Mouse (Mus musculus) cortical plate, adult 2 months (tissue): ENCODE data around the gene Far1.

Source experiments
- CTCF ChIP-seq: fragments of 200-500 bp; IDR thresholded peaks from 2 replicates; pipeline ENCODE4 v1.5.1; 2011; ENCODE audit warnings: mild to moderate bottlenecking, control low read depth, low read length; ENCODE audit not compliant: insufficient read depth; ENCODE audit errors: extremely low read depth
- POLR2A ChIP-seq: fragments of 200-500 bp; IDR thresholded peaks from 2 replicates; pipeline ENCODE4 v1.6.1; 2011; ENCODE audit warnings: mild to moderate bottlenecking, low read length, control low read depth; ENCODE audit not compliant: insufficient read depth; ENCODE audit errors: extremely low read depth

DNA sequence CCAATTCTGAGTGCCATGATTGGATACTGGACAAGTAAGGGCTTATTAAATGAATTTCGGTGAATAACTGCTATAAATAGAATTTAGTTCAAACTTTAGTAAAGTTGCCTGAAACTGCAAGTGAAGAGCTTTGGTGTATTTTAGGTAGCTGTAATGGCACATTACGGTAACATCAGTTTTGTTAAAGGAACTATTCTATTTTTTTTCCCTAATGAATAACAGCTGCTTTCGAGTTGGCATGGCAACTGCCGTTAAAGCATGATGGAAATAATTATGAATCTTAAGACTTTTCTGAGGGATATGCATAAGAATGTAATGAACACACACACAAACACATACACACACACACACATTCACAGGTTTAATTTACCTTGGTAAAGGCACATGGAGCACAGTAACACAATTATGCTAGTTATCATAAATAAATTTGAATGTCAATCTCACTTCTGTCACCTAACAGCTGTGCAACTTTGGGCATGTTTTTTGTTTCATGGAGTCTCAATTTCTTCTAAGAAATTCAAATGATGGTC is 8.1 kb upstream of the Far1 start:
- TF ChIP-seq CTCF (no peak), POLR2A (no peak)
